Mouse (Mus musculus) c-Kit-positive CD71-negative TER-119-negative erythroid progenitor cells, embryonic 14.5 days (primary cell): Measurements from ENCODE around the gene Gm17349.
A peak's percentile ranks its signal among the peaks of the same experiment; 100 is the strongest.
"Not testable (repeated sequence)": the region's sequence is repeated elsewhere in the genome, so short reads cannot be mapped to it uniquely, and the experiment has no call there.

Experiments used
- DNase-seq: peaks from one replicate; pipeline ENCODE4 v3.0.0-alpha.2; 2013; ENCODE audit warnings: low read depth

The Gm17349 gene

GRCm38 (mm10) chr15:99705440-99706048 lies at the start of gene Gm17349:
TSS of gene Gm17349 (minus strand) at chr15:99705490.
- peak; percentile 76 for DNase-seq

- DNase-seq: no peak
Observed at GRCm38 (mm10) chr15:99754204-99754603, 48.9 kb upstream of the Gm17349 start.

GRCm38 (mm10) chr15:99740229-99740628 lies 34.9 kb upstream of the Gm17349 start:
- DNase-seq: no peak

- DNase-seq: no peak
Observed at GRCm38 (mm10) chr15:99736675-99737074, 31.4 kb upstream of the Gm17349 start.

- no peak for DNase-seq
Observed at GRCm38 (mm10) chr15:99735631-99736030, 30.3 kb upstream of the Gm17349 start.

- DNase-seq: no peak
Observed at GRCm38 (mm10) chr15:99733186-99733585, 27.9 kb upstream of the Gm17349 start.

GRCm38 (mm10) chr15:99731678-99732077 lies 26.4 kb upstream of the Gm17349 start:
- no peak for DNase-seq

- DNase-seq: no peak
Observed at GRCm38 (mm10) chr15:99731167-99731566, 25.9 kb upstream of the Gm17349 start.

- DNase-seq: no peak
Observed at GRCm38 (mm10) chr15:99729056-99729783, 23.9 kb upstream of the Gm17349 start.

GRCm38 (mm10) chr15:99728211-99728610 lies 22.9 kb upstream of the Gm17349 start:
- DNase-seq: no peak

- no peak for DNase-seq
Observed at GRCm38 (mm10) chr15:99727525-99727924, 22.2 kb upstream of the Gm17349 start.

- DNase-seq: not testable (repeated sequence)
Observed at GRCm38 (mm10) chr15:99727039-99727438, 21.7 kb upstream of the Gm17349 start.

- no peak for DNase-seq
Observed at GRCm38 (mm10) chr15:99726549-99726948, 21.3 kb upstream of the Gm17349 start.

GRCm38 (mm10) chr15:99725341-99726155 lies 20.3 kb upstream of the Gm17349 start, which contains the start of gene Cox14:
TSS of gene Cox14 (plus strand) at chr15:99725618.
- peak; percentile 98 for DNase-seq

- DNase-seq: peak; percentile 51
Observed at GRCm38 (mm10) chr15:99724292-99725021, 19.2 kb upstream of the Gm17349 start.

GRCm38 (mm10) chr15:99723515-99724291 lies 18.4 kb upstream of the Gm17349 start:
- no peak for DNase-seq

- no peak for DNase-seq
Observed at GRCm38 (mm10) chr15:99723120-99723514, 17.8 kb upstream of the Gm17349 start.

- DNase-seq: no peak
Observed at GRCm38 (mm10) chr15:99721921-99722743, 16.8 kb upstream of the Gm17349 start.

- DNase-seq: no peak
Observed at GRCm38 (mm10) chr15:99719865-99720264, 14.6 kb upstream of the Gm17349 start.

- DNase-seq: no peak
Observed at GRCm38 (mm10) chr15:99718461-99719021, 13.3 kb upstream of the Gm17349 start.
